Mouse (Mus musculus) kidney, embryonic 16.5 days (tissue): ENCODE results near the gene Rsph6a. TPM values are rescaled to one million over a fixed set of nuclear protein-coding genes. Genes with fewer than 3 reads are reported as not detected.

Source experiments
- ATAC-seq: fragments of 200-750 bp; cut with Nextera tagmentation; 2 replicates; pipeline ENCODE4 v1.8.0; 2017; ENCODE audit warnings: moderate TSS enrichment; ENCODE audit not compliant: low FRiP score, low TSS enrichment
- H3K27ac ChIP-seq: fragments of 300-500 bp; sonication (generic); 2 replicates; pipeline ENCODE4 v1.5.1; 2014; ENCODE audit warnings: low read length
- H3K27me3 ChIP-seq: fragments of 300-500 bp; sonication (generic); 2 replicates; pipeline ENCODE4 v1.6.1; 2014; ENCODE audit warnings: low read length, control low read depth, mixed read lengths; ENCODE audit not compliant: insufficient read depth
- H3K36me3 ChIP-seq: fragments of 300-500 bp; sonication (generic); 2 replicates; pipeline ENCODE4 v1.6.1; 2014; ENCODE audit warnings: low read length, control low read depth, mixed read lengths; ENCODE audit not compliant: insufficient read depth
- H3K4me1 ChIP-seq: fragments of 300-500 bp; sonication (generic); 2 replicates; pipeline ENCODE4 v1.6.1; 2014; ENCODE audit warnings: low read length, control low read depth, mixed read lengths; ENCODE audit not compliant: insufficient read depth
- H3K4me2 ChIP-seq: fragments of 300-500 bp; sonication (generic); replicated peaks from 2 replicates; pipeline ENCODE4 v1.6.1; 2014; ENCODE audit warnings: low read depth, low read length
- H3K4me3 ChIP-seq: fragments of 300-500 bp; sonication (generic); 2 replicates; pipeline ENCODE4 v1.5.1; 2014; ENCODE audit warnings: mild to moderate bottlenecking, low read length
- H3K9ac ChIP-seq: fragments of 300-500 bp; sonication (generic); replicated peaks from 2 replicates; pipeline ENCODE4 v1.6.1; 2014; ENCODE audit warnings: low read length
- H3K9me3 ChIP-seq: fragments of 300-500 bp; sonication (generic); 2 replicates; pipeline ENCODE4 v1.6.1; 2016; ENCODE audit warnings: low read length, control low read depth
- WGBS: fragments of 180-500 bp; shearing (Covaris S2); extraction: QIAGEN DNeasy Blood & Tissue Kit; methylation state at CpG from one replicate; pipeline ENCODE4 v1.1.7; 2014; 5-methylcytosine and 5-hydroxymethylcytosine counted together
- polyA plus RNA-seq: library from polyadenylated mRNA; unstranded; fragments of >200 nt; fragmentation: Nextera tagmentation; extraction: Ambion mirVana; gene quantifications from 2 replicates; pipeline ENCODE4 v1.2.1, GENCODE M21; 2015

The Rsph6a gene
- polyA plus RNA-seq, 1 experiment from 2014 or later = not detected

DNA sequence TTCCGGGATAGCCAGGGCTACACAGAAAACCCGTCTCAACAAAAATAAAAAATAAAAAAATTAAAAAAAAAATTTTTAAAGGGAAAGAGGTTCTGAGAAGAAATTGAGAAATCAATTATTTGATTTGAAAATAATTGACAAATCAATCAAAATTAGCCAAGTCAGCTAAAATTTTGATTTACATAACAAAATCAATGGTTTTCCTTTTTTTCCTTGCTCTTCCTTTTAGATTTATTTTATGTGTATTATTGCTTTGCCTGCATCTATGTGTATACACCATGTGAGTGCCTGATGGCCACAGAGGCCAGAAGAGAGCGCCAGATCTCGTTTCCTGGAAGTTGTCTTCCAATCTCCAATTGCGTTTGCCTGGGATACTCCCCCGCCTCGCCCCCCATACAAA, 36.6 kb upstream of the Rsph6a start:
- no peak for ATAC-seq
- Histone ChIP-seq H3K27me3 (peaks cover 23% of the 10 kb centered on the region), H3K9me3 (no peaks in the 10 kb centered on the region), H3K4me3 (no peak overlapping the region), H3K4me1 (peaks cover under 1% of the 10 kb centered on the region; the same call in 1 of the 2 replicates), H3K4me2 (no peak overlapping the region), H3K9ac (no peak overlapping the region), H3K27ac (no peak overlapping the region), H3K36me3 (no peaks in the 10 kb centered on the region)
- 81% methylated on average over 7 of the region's 7 CpGs for WGBS

DNA sequence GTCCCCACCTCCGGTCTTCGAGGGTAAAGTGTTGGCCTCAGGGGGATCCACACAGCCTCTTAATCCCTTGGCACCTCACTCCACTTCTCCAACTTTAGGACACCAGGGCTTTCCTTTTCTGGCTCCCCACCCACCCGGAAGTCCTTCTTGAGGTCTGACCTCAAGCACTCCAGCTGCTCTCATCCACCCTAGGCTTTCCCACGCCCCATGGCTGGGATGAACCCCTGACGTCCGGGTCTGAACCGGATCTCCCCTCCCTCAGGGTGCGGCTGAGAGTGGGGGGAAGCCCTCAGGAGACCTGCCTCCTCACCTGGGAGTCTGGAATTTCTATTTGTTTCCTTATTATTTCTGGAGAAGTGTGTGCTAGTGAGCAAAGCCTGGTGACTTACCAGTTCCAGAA, 33.4 kb upstream of the Rsph6a start:
- ATAC-seq = no peak
- whole genome bisulfite sequencing = 17% methylated on average over 8 of the region's 8 CpGs
- no peak overlapping the region for H3K4me2 ChIP-seq

DNA sequence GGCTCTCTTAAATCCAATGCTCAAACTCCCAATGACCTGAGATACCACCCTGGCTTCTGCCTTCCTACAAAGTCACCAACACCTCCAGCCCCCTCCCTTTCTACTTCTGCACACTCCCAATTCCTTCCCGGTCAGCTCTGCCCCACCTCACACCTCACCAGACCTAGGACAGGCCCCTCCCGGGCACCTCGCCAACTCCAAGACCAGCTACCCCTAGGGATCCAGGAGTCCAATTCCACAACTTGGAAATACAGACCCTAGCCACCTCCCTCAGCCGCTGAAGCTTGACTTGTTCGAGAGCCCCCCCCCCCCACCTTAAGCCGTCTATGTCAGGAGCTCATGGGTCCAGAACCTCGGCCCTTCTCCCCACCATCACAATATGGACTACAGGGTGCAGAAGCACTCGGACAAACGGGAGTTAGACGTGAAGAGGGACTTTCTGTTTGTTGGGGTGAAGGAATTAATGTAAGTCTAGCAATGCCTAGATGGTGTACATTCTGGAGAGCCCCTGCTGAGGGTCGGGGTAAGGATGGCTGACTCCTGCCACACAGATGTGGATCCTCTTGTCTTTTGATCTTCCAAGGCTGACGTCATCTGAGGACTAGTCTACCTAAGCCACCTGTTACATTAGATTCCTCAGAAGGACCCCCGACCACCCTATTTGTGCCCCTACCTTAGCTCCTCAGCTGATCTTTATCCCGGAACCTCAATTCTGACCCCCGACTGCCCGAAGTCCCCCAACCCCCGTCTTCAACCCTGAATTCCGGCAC, 32.1 kb upstream of the Rsph6a start:
- H3K9me3 ChIP-seq = no peaks in the 10 kb centered on the region
- H3K4me1 ChIP-seq = peaks cover 15% of the 10 kb centered on the region
- no peaks in the 10 kb centered on the region for H3K36me3 ChIP-seq
- no peak overlapping the region for H3K4me3 ChIP-seq
- peaks cover 32% of the 10 kb centered on the region for H3K27me3 ChIP-seq
- no peak overlapping the region for H3K4me2 ChIP-seq
- H3K27ac ChIP-seq = no peak overlapping the region
- no peak overlapping the region for H3K9ac ChIP-seq
- WGBS = 54% methylated on average over 18 of the region's 18 CpGs
- ATAC-seq = no peak

More for the DNA sequence above, 33.4 kb upstream of the Rsph6a start:
- Histone ChIP-seq H3K9ac (no peak overlapping the region), H3K9me3 (no peaks in the 10 kb centered on the region), H3K27me3 (peaks cover 32% of the 10 kb centered on the region), H3K4me1 (peaks cover 13% of the 10 kb centered on the region), H3K27ac (no peak overlapping the region), H3K36me3 (no peaks in the 10 kb centered on the region), H3K4me3 (no peak overlapping the region)

DNA sequence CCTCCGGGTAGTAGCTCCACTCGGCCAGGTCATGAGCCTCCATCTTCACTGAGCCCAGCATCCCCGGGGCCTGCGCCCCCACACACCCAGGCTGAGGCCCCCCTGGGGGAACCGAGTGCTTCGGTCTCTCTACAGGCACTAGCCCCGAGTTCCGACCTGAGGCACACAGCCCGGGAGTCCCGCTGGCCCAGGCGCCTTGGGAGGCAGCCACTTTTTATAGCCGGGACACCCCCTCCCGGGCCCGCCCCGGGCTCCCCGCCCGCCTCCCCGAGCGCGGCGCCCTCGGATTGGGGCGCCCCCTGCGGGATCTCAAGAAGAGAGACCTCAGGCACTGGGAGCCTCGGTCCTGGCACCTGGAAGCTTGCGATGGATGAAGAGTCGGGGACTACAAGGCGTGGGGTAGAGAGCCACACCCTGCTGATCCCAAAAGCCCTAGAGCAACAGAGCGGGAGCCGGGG, 31.1 kb upstream of the Rsph6a start, which contains the start of gene Foxa3:
Foxa3 (minus strand) TSS at position 182 of the 458 bp plus-strand sequence.
- Histone ChIP-seq H3K9me3 (no peaks in the 10 kb centered on the region), H3K27ac (peak within 1 kb of the TSS; percentile 31; the same call in 1 of the 2 replicates), H3K36me3 (no peaks in the 10 kb centered on the region), H3K4me2 (peak within 1 kb of the TSS; percentile 89), H3K27me3 (peaks cover 32% of the 10 kb centered on the region), H3K4me3 (peak within 1 kb of the TSS; percentile 80), H3K4me1 (peaks cover 15% of the 10 kb centered on the region), H3K9ac (peak within 1 kb of the TSS; percentile 78)
- ATAC-seq = peak; percentile 28
- 1% methylated on average over 27 of the region's 30 CpGs for WGBS

DNA sequence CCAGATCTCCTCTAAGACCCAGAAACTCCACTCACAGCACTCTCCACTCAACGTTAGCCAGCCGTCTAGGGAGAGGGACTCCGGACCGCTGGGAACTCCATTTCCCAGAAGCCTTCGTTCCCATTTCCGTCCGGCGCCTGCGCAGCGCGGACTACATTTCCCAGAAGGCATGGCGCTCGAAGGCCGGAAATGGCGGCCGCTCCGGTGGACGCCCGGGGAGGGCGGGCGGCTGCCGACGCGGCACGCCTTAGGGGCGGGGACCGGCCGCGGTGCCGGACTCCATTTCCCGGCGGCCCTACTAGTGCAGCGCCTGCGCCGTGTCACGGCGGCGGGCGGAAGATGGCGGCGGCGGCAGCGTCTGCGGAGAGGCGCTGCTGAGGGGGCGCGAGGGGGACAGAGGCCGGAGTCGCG, 30.4 kb upstream of the Rsph6a start, which contains the start of gene Sympk:
Sympk (plus strand) TSS at position 282 of the 411 bp plus-strand sequence.
- Histone ChIP-seq H3K36me3 (peaks cover 4% of the 10 kb centered on the region), H3K27ac (peak within 1 kb of the TSS; percentile 31), H3K4me2 (peak within 1 kb of the TSS; percentile 89), H3K4me3 (peak within 1 kb of the TSS; percentile 80), H3K4me1 (peaks cover 15% of the 10 kb centered on the region), H3K9ac (peak within 1 kb of the TSS; percentile 78), H3K9me3 (no peaks in the 10 kb centered on the region), H3K27me3 (peaks cover 32% of the 10 kb centered on the region)
- ATAC-seq = peak; percentile 95
- under 1% methylated on average over 50 of the region's 50 CpGs for WGBS

DNA sequence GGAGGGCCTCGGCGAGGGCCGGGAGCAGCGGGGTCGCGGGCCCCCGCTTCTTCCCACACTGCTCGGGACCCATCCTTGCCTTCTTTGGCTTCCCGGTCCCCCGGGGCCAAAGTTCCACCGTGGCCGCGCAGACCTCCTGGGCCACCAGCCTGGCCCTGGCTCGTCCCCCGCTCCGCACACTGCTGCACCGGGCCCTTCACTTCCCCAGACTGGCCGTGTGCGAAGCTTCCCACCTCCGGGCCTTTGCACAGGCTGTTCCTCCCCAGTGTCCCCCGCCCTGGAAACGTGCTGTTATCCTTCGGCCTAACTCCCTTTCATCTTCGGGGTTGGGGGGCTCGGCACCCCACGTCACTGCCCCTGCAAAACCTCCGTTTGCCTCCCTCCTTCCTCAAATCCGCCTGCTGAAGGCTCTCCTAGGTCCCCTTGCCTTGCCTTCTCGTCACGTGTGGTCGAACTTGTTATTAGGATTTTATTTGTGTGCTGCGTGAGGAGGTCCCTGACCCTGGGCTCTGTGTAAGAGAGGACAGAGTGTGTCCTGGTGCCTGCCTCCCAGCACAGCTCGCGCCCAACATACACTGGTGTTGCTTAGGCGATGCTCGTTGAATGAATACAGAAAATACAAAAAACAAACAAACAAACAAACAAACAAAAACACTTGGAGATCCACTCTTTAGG, 29.8 kb upstream of the Rsph6a start:
- WGBS = 2% methylated on average over 35 of the region's 36 CpGs
- Histone ChIP-seq H3K4me1 (peaks cover 15% of the 10 kb centered on the region), H3K9me3 (no peaks in the 10 kb centered on the region), H3K4me3 (peak overlapping the region; percentile 80), H3K27me3 (peaks cover 32% of the 10 kb centered on the region), H3K27ac (peak overlapping the region; percentile 31), H3K36me3 (peaks cover 10% of the 10 kb centered on the region), H3K4me2 (peak overlapping the region; percentile 89), H3K9ac (peak overlapping the region; percentile 78)
- peak; percentile 50 for ATAC-seq

DNA sequence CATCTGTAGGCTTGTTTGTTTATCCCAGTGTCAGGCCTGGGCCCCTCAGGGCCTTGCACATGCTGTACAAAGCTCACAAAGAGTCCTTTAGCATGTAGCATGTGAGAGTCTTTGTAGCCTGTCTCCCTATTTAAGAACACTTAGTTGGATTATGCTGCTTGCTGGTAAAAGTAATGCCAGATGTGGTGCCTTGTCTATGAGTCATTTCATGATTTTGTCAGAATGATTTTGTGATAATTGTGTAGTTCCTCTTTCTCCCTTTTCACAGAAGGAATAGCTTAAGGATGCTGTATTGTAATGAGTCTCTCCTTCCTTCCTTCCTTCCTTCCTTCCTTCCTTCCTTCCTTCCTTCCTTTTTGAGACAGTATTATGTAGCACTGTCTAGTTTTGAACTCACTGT, 26.4 kb upstream of the Rsph6a start:
- Histone ChIP-seq H3K27ac (no peak overlapping the region), H3K4me2 (no peak overlapping the region), H3K9ac (no peak overlapping the region), H3K4me1 (peaks cover 15% of the 10 kb centered on the region), H3K27me3 (peaks cover 8% of the 10 kb centered on the region), H3K36me3 (peaks cover 38% of the 10 kb centered on the region), H3K4me3 (no peak overlapping the region), H3K9me3 (no peaks in the 10 kb centered on the region)
- no peak for ATAC-seq

DNA sequence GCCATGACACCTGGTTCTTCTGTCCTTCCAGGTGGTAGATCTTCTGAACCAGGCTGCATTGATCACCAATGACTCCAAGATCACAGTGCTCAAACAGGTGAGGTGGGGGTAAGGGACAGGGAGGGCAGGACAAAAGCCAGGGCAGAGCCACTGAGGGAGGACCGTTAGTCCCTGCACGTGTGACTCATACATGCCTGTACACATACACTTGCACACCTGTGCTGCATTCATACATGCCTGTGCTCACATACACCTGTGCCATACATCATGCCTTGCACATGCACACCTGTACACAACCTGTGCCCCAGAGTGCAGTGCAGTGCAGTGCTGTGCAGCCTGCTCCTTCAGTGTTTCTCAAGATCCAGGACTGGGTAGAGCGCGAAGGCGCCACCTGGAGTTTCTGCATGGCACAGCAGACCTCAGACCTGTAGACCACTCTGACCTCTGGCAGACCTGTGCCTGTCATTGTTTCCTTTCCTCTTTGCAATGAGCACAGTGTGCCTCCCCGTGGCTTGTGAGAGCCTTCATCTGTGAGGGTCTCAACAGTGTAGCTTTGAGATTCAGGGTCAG, 25.3 kb upstream of the Rsph6a start:
- Histone ChIP-seq H3K4me3 (no peak overlapping the region), H3K4me2 (no peak overlapping the region), H3K9me3 (no peaks in the 10 kb centered on the region), H3K4me1 (peaks cover 15% of the 10 kb centered on the region), H3K27me3 (no peaks in the 10 kb centered on the region), H3K36me3 (peaks cover 45% of the 10 kb centered on the region), H3K27ac (no peak overlapping the region), H3K9ac (no peak overlapping the region)
- ATAC-seq = peak; percentile 14; the same call in 1 of the 2 replicates
- WGBS = 60% methylated on average over 6 of the region's 6 CpGs

DNA sequence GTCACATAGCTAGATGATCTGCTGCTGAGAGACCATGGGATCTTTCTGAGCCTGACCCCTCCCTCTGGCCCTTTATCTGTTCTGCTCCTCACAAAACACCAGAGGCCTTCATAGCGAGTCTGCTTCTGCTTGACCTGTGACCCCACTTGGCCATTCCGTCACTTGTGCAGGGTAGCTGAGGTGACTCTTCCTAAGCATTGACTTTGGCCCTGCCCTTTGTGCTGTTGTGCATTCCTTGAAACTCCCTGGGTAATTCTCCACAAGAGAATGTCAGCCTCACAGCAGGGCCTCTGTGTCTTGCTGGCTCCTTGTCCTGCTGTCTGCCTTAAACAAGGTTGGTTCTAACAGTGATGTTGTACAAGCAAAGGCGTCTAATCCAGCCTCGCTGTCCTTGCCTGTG, 22.8 kb upstream of the Rsph6a start:
- Histone ChIP-seq H3K4me1 (no peaks in the 10 kb centered on the region), H3K9ac (no peak overlapping the region), H3K4me2 (no peak overlapping the region), H3K27ac (no peak overlapping the region), H3K9me3 (no peaks in the 10 kb centered on the region), H3K27me3 (no peaks in the 10 kb centered on the region), H3K36me3 (peaks cover 64% of the 10 kb centered on the region), H3K4me3 (no peak overlapping the region)
- ATAC-seq = no peak
- 82% methylated on average over 4 of the region's 4 CpGs for WGBS
